Mouse (Mus musculus) kidney, adult 11 months (tissue): ENCODE results near the gene Myo1d.

ENCODE experiments used
- DNase-seq: peaks from one replicate; pipeline ENCODE4 v3.0.0; 2022

Gene Myo1d

GRCm38 (mm10) chr11:80718036-80718435, 61.8 kb downstream of the Myo1d start:
- DNase-seq: no peak

GRCm38 (mm10) chr11:80715115-80715514, 64.7 kb downstream of the Myo1d start:
- DNase-seq: peak; percentile 52

DNA sequence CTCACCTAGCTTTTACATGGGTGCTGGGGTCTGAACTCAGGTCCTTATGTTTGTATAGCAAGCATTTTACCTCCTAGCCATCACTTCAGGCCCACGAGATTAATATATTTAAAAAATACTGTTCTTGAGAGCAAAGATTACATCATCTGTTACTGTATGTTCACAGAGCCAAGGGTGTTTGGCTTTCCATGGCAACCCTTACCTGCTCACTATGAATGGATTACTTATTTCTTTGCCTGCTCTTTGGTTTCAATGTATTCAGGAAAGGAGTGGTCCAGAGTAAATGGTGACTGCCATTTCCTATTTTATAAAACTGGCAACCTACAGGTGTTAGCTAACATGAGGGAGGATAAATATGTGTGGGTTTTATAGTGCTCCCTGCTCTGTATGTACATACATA, 66.1 kb downstream of the Myo1d start:
- no peak for DNase-seq

GRCm38 (mm10) chr11:80712201-80712600, 67.6 kb downstream of the Myo1d start:
- DNase-seq: no peak

DNA sequence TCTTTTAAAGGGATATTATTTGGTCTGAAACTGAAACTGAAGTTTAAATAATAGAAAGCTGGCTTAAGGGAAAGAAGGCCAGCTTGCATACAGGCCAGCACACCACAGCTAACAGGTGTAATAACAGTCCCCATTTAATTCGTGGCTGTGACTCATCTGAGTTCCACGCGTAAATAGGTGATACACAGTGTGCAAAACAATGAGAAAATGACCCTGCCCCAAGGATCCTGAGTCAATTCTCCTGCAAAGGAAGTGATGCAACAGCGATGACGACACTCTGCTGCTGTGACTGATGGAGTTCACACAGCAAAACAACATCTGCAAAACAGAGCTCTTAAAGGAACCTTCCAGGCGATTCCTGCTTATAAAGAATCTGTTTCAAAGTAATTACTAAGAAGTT, 68.5 kb downstream of the Myo1d start:
- DNase-seq: peak; percentile 20

DNA sequence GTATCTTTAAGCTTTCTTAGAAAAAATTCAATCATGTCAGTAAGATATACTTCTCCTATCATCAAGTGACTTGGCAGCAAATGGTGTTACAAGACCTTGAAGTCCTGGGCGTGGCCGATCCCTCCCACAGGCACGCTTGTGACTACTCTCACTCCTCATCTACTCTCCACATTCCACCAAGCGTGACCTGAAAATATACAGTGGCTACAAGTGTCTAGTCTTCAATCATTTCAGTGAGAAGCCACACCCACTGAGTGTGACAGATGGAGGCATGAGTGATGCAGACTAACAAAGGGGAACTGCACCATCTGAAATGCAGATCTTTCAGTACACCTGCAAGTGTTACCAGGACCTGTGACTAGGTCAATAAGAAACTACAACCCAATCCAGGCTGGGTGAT, 79.2 kb downstream of the Myo1d start:
- no peak for DNase-seq

- no peak for DNase-seq
Measured at GRCm38 (mm10) chr11:80698721-80699120, 81.1 kb downstream of the Myo1d start.

DNA sequence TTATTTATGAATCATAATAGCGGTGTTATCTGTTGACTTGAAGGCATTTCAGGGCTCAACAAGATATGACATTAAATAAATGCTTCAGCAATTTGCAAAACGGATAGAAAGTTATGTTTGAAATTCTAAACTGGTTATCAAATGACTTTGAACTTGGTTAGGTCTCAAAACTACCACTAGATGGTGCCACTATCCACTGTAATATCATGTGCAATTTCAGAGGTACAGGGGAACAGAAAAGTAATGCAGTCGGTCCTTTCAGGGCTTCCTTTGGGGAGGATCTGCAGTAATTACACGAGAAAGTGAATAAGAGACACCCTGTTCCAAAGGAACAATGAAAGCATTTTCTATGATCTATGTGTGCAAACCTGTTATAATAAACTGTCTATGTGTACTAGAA, 83.5 kb downstream of the Myo1d start:
- DNase-seq: no peak

DNA sequence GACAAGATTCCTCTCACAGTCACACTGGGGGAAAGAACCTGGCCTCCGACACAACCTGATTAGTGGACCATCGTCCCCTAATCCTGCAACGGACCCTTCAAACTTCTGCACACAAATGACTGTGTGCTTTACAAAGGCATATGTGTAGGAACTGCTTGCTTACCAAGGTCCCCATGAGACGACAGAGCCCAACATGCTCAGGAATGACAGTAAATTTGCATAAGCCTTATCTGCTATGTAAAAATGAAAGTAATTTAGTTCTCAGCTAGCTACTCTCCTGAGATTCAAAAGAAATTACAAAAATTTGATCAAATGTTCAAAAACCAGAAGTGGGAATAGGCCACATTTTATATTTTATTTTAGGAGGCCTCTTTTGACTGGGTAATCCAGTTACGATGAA, 95.2 kb downstream of the Myo1d start:
- DNase-seq: no peak

DNA sequence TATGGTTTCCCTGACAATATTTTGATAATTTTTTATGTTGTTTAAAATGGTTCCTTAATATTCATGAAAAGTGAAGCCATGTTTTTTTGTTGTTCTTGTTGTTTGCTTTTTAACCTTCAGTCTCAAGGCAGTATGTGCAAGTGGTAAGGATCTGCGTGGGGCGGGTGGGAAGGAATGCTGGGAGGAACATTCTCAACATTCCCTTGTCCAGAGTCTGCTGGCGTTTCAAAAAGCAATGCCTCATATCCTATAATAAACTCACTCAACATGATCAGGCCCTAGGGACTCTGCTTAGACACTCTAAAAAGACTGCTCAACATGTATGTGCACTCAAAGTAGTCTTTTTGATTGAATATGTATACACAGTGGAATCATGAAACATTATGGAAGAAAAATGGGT, 97.1 kb downstream of the Myo1d start:
- DNase-seq: peak; percentile 11

DNA sequence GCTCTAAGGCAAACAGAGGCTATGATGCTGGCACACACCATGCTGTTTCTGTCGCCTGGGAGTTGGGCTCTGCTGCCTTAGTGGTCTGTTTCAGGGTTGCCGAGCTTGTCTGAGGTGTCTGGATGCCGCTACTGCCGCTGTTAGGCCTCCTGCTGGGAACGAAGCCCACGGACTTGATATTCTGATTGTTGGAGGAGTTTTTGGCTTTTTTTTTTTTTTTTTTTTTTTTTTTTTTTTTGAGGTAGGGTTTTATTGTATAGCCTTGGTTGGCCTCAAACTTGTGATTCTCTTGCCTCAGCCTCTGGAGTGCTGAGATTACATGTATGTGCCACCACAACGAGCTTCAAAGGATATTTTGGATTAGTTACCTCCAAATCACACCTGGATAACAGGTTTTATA, 106.8 kb downstream of the Myo1d start:
- no peak for DNase-seq

DNA sequence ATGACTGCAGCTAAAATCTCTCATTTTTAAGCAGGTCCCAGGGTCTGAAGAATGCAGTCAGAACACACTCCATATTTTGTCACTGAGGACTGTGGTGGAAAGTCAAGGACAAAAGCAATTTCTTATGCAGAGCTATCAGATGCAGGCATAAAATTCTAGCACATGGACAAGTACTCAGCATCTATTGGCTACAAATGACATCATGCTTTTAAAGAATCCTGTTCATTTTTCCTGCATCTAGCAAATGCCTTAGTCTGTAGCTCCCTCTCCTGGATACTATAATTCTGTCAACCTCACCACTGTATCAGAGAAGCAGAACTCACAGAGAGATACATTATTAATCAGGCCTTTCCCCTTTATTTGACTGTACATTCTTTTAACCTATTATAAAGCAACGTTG, 109.4 kb downstream of the Myo1d start:
- no peak for DNase-seq

GRCm38 (mm10) chr11:80669934-80670333, 109.9 kb downstream of the Myo1d start:
- no peak for DNase-seq

DNA sequence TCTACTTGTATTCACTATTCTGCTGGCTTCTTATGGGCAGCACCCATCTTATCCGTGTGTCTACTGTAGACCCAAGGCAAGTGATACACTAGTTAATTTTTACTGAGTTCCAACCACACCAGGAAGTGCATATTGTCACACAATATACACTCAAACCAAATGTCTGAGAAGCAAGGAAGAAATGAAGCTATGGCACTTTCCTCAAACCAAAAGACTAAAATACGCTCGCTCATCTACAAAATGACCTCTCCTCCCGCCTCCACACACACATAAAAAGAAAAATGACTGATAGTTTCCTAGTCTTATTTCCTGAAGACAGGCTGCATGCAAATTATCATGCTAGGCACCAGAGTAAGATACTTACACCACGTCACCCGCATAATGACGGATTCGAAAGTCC, 113.6 kb downstream of the Myo1d start:
- no peak for DNase-seq

GRCm38 (mm10) chr11:80664261-80664660, 115.6 kb downstream of the Myo1d start:
- no peak for DNase-seq

GRCm38 (mm10) chr11:80645111-80645510, 134.7 kb downstream of the Myo1d start:
- no peak for DNase-seq

DNA sequence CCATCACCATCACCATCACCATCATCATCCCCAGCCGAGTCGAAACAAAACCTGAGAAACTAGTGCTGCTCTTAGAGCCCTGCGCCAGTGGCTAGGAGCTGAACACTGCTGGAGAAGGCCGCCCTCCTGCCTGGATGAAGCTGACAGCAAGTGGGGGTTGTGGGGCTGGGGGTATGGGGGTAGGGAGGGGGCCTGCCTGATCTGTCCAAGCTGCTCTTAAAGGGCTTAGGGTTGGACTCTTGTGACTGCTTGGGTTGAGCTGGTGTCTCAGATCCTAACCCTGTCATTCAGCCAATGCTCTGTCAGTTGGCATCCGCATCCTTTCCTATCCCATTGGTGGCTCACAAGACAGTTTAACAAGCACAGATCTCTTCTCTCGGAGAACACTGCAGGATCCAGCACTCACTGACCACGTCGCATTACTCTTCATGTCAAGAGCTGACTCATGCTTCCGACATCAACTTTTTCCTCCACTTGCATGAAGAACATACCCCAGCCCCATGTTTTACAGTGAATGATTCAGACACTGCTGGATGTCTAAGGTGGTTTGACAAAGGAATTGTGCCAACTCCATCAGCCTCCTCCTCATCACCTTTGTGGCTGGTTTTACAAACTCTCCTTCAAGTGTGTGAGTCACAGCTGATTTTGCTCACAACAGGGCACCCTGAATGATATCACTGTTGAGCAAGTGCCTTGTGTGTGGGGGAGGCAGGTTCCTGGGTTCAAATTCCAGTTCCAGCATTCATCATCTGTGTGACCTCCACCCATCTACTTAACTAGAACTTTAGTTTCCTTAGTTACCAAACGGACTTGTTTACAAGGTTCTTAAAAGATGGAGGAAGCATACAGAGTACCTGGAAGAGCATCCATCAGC, 150.6 kb downstream of the Myo1d start:
- DNase-seq: no peak

DNA sequence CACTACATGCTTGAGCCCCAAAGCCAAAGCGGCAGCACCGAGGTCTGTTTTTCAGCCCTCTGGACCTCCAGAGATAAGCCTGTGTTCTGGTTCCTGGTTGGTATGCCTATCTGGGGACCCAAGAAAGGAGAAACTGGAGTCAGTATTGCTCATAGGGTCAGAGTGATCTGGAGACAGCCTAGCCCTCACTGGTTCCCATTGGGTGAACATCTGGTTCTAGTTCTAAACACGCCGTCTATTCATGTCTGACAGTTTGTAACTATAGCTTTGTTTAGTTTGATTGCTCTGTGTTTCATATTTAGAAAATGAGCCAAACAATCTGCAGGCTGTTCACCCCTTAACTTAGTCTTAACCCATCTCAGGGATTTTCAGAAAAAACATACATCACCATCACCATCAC, 151.2 kb downstream of the Myo1d start:
- no peak for DNase-seq

- no peak for DNase-seq
Measured at GRCm38 (mm10) chr11:80623038-80623380, 156.8 kb downstream of the Myo1d start.

DNA sequence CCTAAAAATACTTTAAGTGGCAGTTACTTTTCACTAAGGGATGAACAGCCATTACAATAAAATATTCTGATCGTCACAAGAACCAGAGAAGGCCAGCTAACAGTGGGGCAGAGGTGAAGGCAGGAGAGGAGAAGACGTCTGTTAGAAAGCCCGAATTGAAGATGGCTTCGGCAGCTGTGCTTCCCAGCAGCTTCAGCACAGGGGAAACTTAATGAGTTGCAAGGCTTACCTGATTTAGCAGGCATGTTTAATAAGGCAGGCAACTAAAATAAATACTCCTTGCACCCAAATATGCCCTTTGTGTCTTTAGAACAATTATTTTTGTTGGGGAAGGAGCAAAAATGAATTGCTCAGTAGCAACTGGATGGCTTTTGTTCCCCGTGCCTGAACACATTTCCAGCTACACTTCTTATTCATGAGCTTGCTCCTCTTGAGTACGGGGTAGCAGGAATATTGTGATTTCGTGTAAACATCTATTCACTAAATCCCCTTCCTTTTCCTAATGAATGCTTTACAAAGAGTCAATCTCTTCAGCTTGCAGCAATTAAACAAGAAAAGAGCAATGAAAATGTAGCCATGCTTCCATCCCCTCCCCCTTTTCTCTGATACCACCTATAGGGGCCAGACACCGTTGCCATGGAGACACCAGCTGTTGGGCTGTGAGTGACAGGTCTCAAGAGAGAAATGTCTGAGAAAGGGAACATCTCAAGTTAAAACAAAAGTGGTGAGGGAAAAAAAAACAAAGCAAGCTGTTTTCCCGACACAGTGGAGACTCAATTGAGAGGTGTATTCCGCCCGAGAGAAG, 157.4 kb downstream of the Myo1d start:
- no peak for DNase-seq

DNA sequence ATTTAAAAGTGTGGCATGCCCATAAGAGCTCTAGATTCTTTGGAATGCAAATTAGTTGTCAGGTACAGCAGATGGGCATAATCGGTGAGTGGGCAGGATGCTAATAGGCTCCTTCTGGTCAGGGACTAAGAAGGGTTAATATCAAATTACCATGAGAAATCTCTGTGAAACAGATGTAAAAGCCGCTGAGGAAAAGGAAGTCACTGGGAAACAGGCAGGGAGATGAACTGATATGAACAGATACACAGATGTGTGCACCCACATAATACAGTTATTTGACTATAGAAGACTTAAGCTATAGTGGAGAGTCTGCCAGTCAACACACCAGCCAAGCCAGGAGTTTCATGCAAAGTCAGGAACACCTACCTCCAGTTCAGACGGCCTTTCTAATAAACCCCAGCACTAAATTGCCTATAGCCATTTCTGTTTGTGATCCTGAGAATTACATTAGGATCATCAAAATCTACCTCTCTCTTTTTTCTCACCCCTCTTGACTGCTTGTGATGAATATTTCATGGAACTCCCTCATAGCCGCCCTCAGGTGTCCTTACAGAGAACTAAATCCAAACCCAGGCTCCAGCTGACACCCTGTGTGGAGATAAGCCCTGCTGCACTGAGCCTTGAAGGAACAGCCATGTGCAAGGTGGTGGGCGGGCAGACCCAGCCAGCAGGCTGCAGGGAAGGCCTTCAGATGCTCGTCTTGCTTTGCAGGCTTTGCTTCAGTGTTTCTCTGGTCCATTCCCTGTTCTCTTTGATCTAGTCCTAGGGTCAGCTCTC, 164.7 kb downstream of the Myo1d start:
- DNase-seq: no peak

GRCm38 (mm10) chr11:80614418-80614817, 165.4 kb downstream of the Myo1d start:
- no peak for DNase-seq

- no peak for DNase-seq
Measured at GRCm38 (mm10) chr11:80613534-80613933, 166.3 kb downstream of the Myo1d start.
